Mouse (Mus musculus) liver, embryonic 15.5 days (tissue): ENCODE results near the gene Megf8. TPM values are rescaled to one million over a fixed set of nuclear protein-coding genes. Genes with fewer than 3 reads are reported as not detected.

Source experiments
- polyA plus RNA-seq: library from polyadenylated mRNA; unstranded; fragments of >200 nt; fragmentation: Nextera tagmentation; extraction: Ambion mirVana; gene quantifications from 2 replicates; pipeline ENCODE4 v1.2.1, GENCODE M21; 2015

Megf8 gene
- polyA plus RNA-seq, 1 experiment from 2014 or later = 0.79 TPM

Other genes starting within 250 kb of the Megf8 start
- 0.54 and 0.82 TPM in 2 replicates for gene Grik5, start 244.8 kb upstream of the Megf8 start, polyA plus RNA-seq
- 9.9 and 11.1 TPM in 2 replicates for gene Zfp574, start 244.6 kb upstream of the Megf8 start, polyA plus RNA-seq
- 1.6 and 2.1 TPM in 2 replicates for gene Pou2f2, start 137.4 kb upstream of the Megf8 start, polyA plus RNA-seq
- gene Dedd2, start 96.5 kb upstream of the Megf8 start, polyA plus RNA-seq = 35.4 and 39.1 TPM in 2 replicates
- gene Zfp526, start 95.7 kb upstream of the Megf8 start, polyA plus RNA-seq = 1.8 and 2.1 TPM in 2 replicates
- gene Gsk3a, start 79.3 kb upstream of the Megf8 start, polyA plus RNA-seq = 6.4 and 7.4 TPM in 2 replicates
- gene Erf, start 66.4 kb upstream of the Megf8 start, polyA plus RNA-seq = 4.6 and 4.8 TPM in 2 replicates
- gene Cic, start 49.5 kb upstream of the Megf8 start, polyA plus RNA-seq = 8.9 and 10.2 TPM in 2 replicates
- 25.7 and 26.1 TPM in 2 replicates for gene Pafah1b3, start 19.2 kb upstream of the Megf8 start, polyA plus RNA-seq
- 0.07 TPM in 1 of 2 replicates, not detected in the other for gene Prr19, start 15.8 kb upstream of the Megf8 start, polyA plus RNA-seq
- gene Tmem145, start 11.1 kb upstream of the Megf8 start, polyA plus RNA-seq = 0.09 TPM in 1 of 2 replicates, not detected in the other
- 0.24 TPM in 1 of 2 replicates, not detected in the other for gene Cnfn, start 52.6 kb downstream of the Megf8 start, polyA plus RNA-seq
- 3.4 and 3.8 TPM in 2 replicates for gene Lipe, start 81.5 kb downstream of the Megf8 start, polyA plus RNA-seq
- gene Cxcl17, start 95.7 kb downstream of the Megf8 start, polyA plus RNA-seq = not detected in 2 replicates
- 11.1 and 13.0 TPM in 2 replicates for gene Ceacam1, start 160.4 kb downstream of the Megf8 start, polyA plus RNA-seq
- not detected in 2 replicates for gene Ceacam2, start 222.7 kb downstream of the Megf8 start, polyA plus RNA-seq